8 mouse cellular contexts compared by ENCODE assay signal in genomic region chr8:116978052-116978451, GRCm38 (mm10). TPM values are rescaled to one million over a fixed set of nuclear protein-coding genes. Genes with fewer than 3 reads are reported as not detected.
DNase-seq lines count a peak whose midpoint lies in the region; ATAC-seq and TF ChIP-seq lines count a peak whose summit lies in the region.

No protein-coding gene starts in this region.

- no peak for TF ChIP-seq EP300 in heart, postnatal 0 days (IDR thresholded peaks at IDR 0.05; ENCODE audit: low read depth)

- H3K4me1 ChIP-seq in heart, embryonic 14.5 days (ENCODE audit: control insufficient read depth in 2 of 2, insufficient read depth in 2 of 2, low read length in 2 of 2), result peaks cover 9 to 12% of the 10 kb centered on the region in 2 experiments
- peaks cover 8% of the 10 kb centered on the region; the same call in 1 of the 2 replicates for H3K4me1 ChIP-seq in heart, postnatal 0 days (ENCODE audit: control insufficient read depth, insufficient read depth)
- peaks cover 4% of the 10 kb centered on the region; the same call in 1 of the 2 replicates for H3K4me1 ChIP-seq in midbrain, embryonic 11.5 days (ENCODE audit: control insufficient read depth, insufficient read depth, low read length)

- no peak for DNase-seq in heart, postnatal 25 days (ENCODE audit: low spot score)
- no peak for DNase-seq in Patski (ENCODE audit: low read depth, low spot score)
- no peak for DNase-seq in heart, postnatal 0 days (ENCODE audit: low spot score)
- DNase-seq in midbrain, embryonic 11.5 days (ENCODE audit: low spot score, missing footprints), result no peak
- no peak for DNase-seq in retina, postnatal 1 day
- DNase-seq in cerebellum, adult 9-10 months, result no peak
- DNase-seq in spleen, postnatal 10 days (ENCODE audit: low spot score in 2 of 2), result no peak

- in situ Hi-C loops in Patski (cut with MboI; ENCODE audit: low pct_unique_long_range_greater_than_20kb), result loop anchor here (5.0 kb wide), 1 partner anchor 36 kb away; the partner anchor contains the start of gene Atmin

- peak overlapping the region; percentile 70 for H3K4me2 ChIP-seq in heart, embryonic 14.5 days (ENCODE audit: low read length)
- H3K4me2 ChIP-seq in heart, postnatal 0 days (ENCODE audit: low read depth, low read length), result peak overlapping the region; percentile 71
- peak overlapping the region; percentile 59 for H3K4me2 ChIP-seq in midbrain, embryonic 11.5 days

- H3K9me3 ChIP-seq in heart, embryonic 14.5 days (ENCODE audit: control insufficient read depth, low read length), result no peaks in the 10 kb centered on the region
- H3K9me3 ChIP-seq in heart, postnatal 0 days (replicated peaks; ENCODE audit: control insufficient read depth, low read length), result no peaks in the 10 kb centered on the region
- no peaks in the 10 kb centered on the region for H3K9me3 ChIP-seq in midbrain, embryonic 11.5 days (ENCODE audit: control insufficient read depth, low read length)

- ATAC-seq in heart, embryonic 14.5 days (ENCODE audit: insufficient number of reproducible peaks, insufficient read depth, low FRiP score, low read depth), result no peak
- ATAC-seq in Patski, result peak; percentile 15
- ATAC-seq in heart, postnatal 0 days (ENCODE audit: insufficient read depth, low read depth), result no peak
- ATAC-seq in midbrain, embryonic 11.5 days (ENCODE audit: low FRiP score), result no peak

- POLR2A ChIA-PET in Patski (lab: Charles Lee), result no interaction called here

- H3K27ac ChIP-seq in heart, embryonic 14.5 days (replicated peaks in 1 of 2; ENCODE audit: control insufficient read depth in 1 of 2, insufficient read depth in 1 of 2, low read depth in 2 of 2, low read length in 2 of 2), result no peak overlapping the region
- H3K27ac ChIP-seq in heart, postnatal 0 days (ENCODE audit: low read depth), result no peak overlapping the region
- H3K27ac ChIP-seq in midbrain, embryonic 11.5 days (ENCODE audit: low read depth, low read length), result no peak overlapping the region

- intact Hi-C loops in heart, postnatal 25 days (cut with DNase I), result no loop called here

- H3K9ac ChIP-seq in heart, embryonic 14.5 days (ENCODE audit: low read length), result peak overlapping the region; percentile 56; the same call in 1 of the 2 replicates
- no peak overlapping the region for H3K9ac ChIP-seq in heart, postnatal 0 days (replicated peaks; ENCODE audit: low read depth, low read length)
- peak overlapping the region; percentile 49; the same call in 1 of the 2 replicates for H3K9ac ChIP-seq in midbrain, embryonic 11.5 days (ENCODE audit: low read length)

- CTCF ChIA-PET in Patski (lab: Charles Lee), result interaction anchor here (1.0 to 1.4 kb wide), 4 partner anchors 21 to 35 kb away, joined by 3 to 5 read pairs (median 4); partner anchors contain the start of gene Atmin

- WGBS in heart, embryonic 14.5 days, result 30% methylated on average over 8 of the region's 8 CpGs
- 33% methylated on average over 8 of the region's 8 CpGs for WGBS in heart, postnatal 0 days
- 31% methylated on average over 8 of the region's 8 CpGs for WGBS in midbrain, embryonic 11.5 days

- no peak for TF ChIP-seq CTCF in Patski (IDR thresholded peaks at IDR 0.05)
- TF ChIP-seq CTCF in heart, postnatal 0 days (IDR thresholded peaks at IDR 0.05; ENCODE audit: low read depth), result no peak

- peaks cover 13% of the 10 kb centered on the region for H3K36me3 ChIP-seq in heart, embryonic 14.5 days (ENCODE audit: control insufficient read depth, insufficient read depth, low read length)
- H3K36me3 ChIP-seq in heart, postnatal 0 days (replicated peaks; ENCODE audit: control insufficient read depth, insufficient read depth, low read length), result 0 out of 2 replicates have a peak, but pooled peaks cover under 1% of the 10 kb centered on the region
- no peaks in the 10 kb centered on the region for H3K36me3 ChIP-seq in midbrain, embryonic 11.5 days (ENCODE audit: control insufficient read depth, insufficient read depth, low read length)

- peak overlapping the region; percentile 77 to 99 for H3K4me3 ChIP-seq in heart, embryonic 14.5 days (ENCODE audit: control insufficient read depth in 1 of 2, insufficient read depth in 1 of 2, low read depth in 1 of 2, low read length in 2 of 2)
- peak overlapping the region; percentile 75 for H3K4me3 ChIP-seq in heart, postnatal 0 days (ENCODE audit: low read depth, low read length)
- peak overlapping the region; percentile 58 for H3K4me3 ChIP-seq in midbrain, embryonic 11.5 days (ENCODE audit: low read depth, low read length)

- H3K27me3 ChIP-seq in heart, embryonic 14.5 days (ENCODE audit: control insufficient read depth, insufficient read depth, low read length), result no peaks in the 10 kb centered on the region
- no peaks in the 10 kb centered on the region for H3K27me3 ChIP-seq in Patski
- no peaks in the 10 kb centered on the region for H3K27me3 ChIP-seq in heart, postnatal 0 days (ENCODE audit: control insufficient read depth, insufficient read depth, low read length)
- no peaks in the 10 kb centered on the region for H3K27me3 ChIP-seq in midbrain, embryonic 11.5 days (ENCODE audit: control insufficient read depth, insufficient read depth, low read length)

RNA-seq across cellular contexts. Expression of gene 1700030J22Rik, which starts 0.7 kb away (rescaled TPM):
- 0.66 and 0.75 TPM in 2 replicates for polyA plus RNA-seq in heart, embryonic 14.5 days (2014; fragmentation: Nextera tagmentation; extraction: Ambion mirVana)
- under 1 TPM; 0.31 to 0.45 TPM for total RNA-seq in heart, postnatal 25 days (2021)
- polyA plus RNA-seq in Patski (2021), result 4.6 TPM
- total RNA-seq in heart, postnatal 0 days (2014; rRNA removed; ENCODE audit: low replicate concordance), result 2.7 TPM in 1 of 2 replicates, not detected in the other
- polyA plus RNA-seq in heart, postnatal 0 days (2015; fragmentation: Nextera tagmentation; extraction: Ambion mirVana), result 0.26 and 0.33 TPM in 2 replicates
- 2.7 and 3.8 TPM in 2 replicates for polyA plus RNA-seq in midbrain, embryonic 11.5 days (2014; fragmentation: Nextera tagmentation; extraction: Ambion mirVana)

RNA-seq across cellular contexts. Expression of gene Gcsh, which starts 15.3 kb away (rescaled TPM):
- polyA plus RNA-seq in heart, embryonic 14.5 days (2014; fragmentation: Nextera tagmentation; extraction: Ambion mirVana), result 84.8 and 88.3 TPM in 2 replicates
- total RNA-seq in heart, postnatal 25 days (2021), result 10 to 100 TPM; 47.1 to 50.5 TPM
- polyA plus RNA-seq in Patski (2021), result 44.7 TPM
- total RNA-seq in heart, postnatal 0 days (2014; rRNA removed; ENCODE audit: low replicate concordance), result 24.2 and 29.9 TPM in 2 replicates
- 69.3 and 71.1 TPM in 2 replicates for polyA plus RNA-seq in heart, postnatal 0 days (2015; fragmentation: Nextera tagmentation; extraction: Ambion mirVana)
- 146 and 158 TPM in 2 replicates for polyA plus RNA-seq in midbrain, embryonic 11.5 days (2014; fragmentation: Nextera tagmentation; extraction: Ambion mirVana)

RNA-seq across cellular contexts. Expression of gene Atmin, which starts 34.9 kb away (rescaled TPM):
- polyA plus RNA-seq in heart, embryonic 14.5 days (2014; fragmentation: Nextera tagmentation; extraction: Ambion mirVana), result 11.6 and 12.3 TPM in 2 replicates
- 10 to 100 TPM; 13.4 to 14.3 TPM for total RNA-seq in heart, postnatal 25 days (2021)
- polyA plus RNA-seq in Patski (2021), result 15.9 TPM
- 16.0 and 19.1 TPM in 2 replicates for total RNA-seq in heart, postnatal 0 days (2014; rRNA removed; ENCODE audit: low replicate concordance)
- 6.0 and 7.0 TPM in 2 replicates for polyA plus RNA-seq in heart, postnatal 0 days (2015; fragmentation: Nextera tagmentation; extraction: Ambion mirVana)
- 16.8 and 17.5 TPM in 2 replicates for polyA plus RNA-seq in midbrain, embryonic 11.5 days (2014; fragmentation: Nextera tagmentation; extraction: Ambion mirVana)

RNA-seq across cellular contexts. Expression of gene Cenpn, which starts 56.5 kb away (rescaled TPM):
- 24.2 and 24.6 TPM in 2 replicates for polyA plus RNA-seq in heart, embryonic 14.5 days (2014; fragmentation: Nextera tagmentation; extraction: Ambion mirVana)
- total RNA-seq in heart, postnatal 25 days (2021), result under 1 TPM; 0.88 to 0.92 TPM
- 17.3 TPM for polyA plus RNA-seq in Patski (2021)
- total RNA-seq in heart, postnatal 0 days (2014; rRNA removed; ENCODE audit: low replicate concordance), result 4.4 and 19.2 TPM in 2 replicates
- polyA plus RNA-seq in heart, postnatal 0 days (2015; fragmentation: Nextera tagmentation; extraction: Ambion mirVana), result 9.4 and 10.1 TPM in 2 replicates
- 53.0 and 54.0 TPM in 2 replicates for polyA plus RNA-seq in midbrain, embryonic 11.5 days (2014; fragmentation: Nextera tagmentation; extraction: Ambion mirVana)

RNA-seq across cellular contexts. Expression of gene Cmc2, which starts 56.8 kb away (rescaled TPM):
- 126 and 131 TPM in 2 replicates for polyA plus RNA-seq in heart, embryonic 14.5 days (2014; fragmentation: Nextera tagmentation; extraction: Ambion mirVana)
- 10 to 100 TPM; 73.9 to 75.2 TPM for total RNA-seq in heart, postnatal 25 days (2021)
- 42.4 TPM for polyA plus RNA-seq in Patski (2021)
- total RNA-seq in heart, postnatal 0 days (2014; rRNA removed; ENCODE audit: low replicate concordance), result 37.2 and 65.8 TPM in 2 replicates
- 139 and 161 TPM in 2 replicates for polyA plus RNA-seq in heart, postnatal 0 days (2015; fragmentation: Nextera tagmentation; extraction: Ambion mirVana)
- polyA plus RNA-seq in midbrain, embryonic 11.5 days (2014; fragmentation: Nextera tagmentation; extraction: Ambion mirVana), result 77.6 and 79.5 TPM in 2 replicates
